Mouse (Mus musculus): ENCODE data around the gene Rap1gds1.

GRCm38 (mm10) chr3:138927437-138927836, 147.6 kb downstream of the Rap1gds1 start:
- TF ChIP-seq CTCF (IDR thresholded peaks at IDR 0.05; ENCODE audit: borderline replicate concordance, control insufficient read depth, extremely low read depth, insufficient read depth, low read length, poor library complexity) (no peak), POLR2A (IDR thresholded peaks at IDR 0.05; ENCODE audit: control insufficient read depth, extremely low read depth, insufficient read depth, low read length, poor library complexity) (no peak)
